Comparison of ENCODE assay signal across 8 mouse cellular contexts in genomic region chr16:30513050-30514024, GRCm38 (mm10). TPM values are rescaled to one million over a fixed set of nuclear protein-coding genes. Genes with fewer than 3 reads are reported as not detected.
DNase-seq lines count a peak whose midpoint lies in the region; ATAC-seq and TF ChIP-seq lines count a peak whose summit lies in the region.

No protein-coding gene starts in this region.

- TF ChIP-seq POLR2A in myocyte (IDR thresholded peaks at IDR 0.05; ENCODE audit: insufficient read length, low read depth): peak; percentile 9

- no peak for DNase-seq in hindbrain, embryonic 14.5 days (ENCODE audit: low spot score)
- DNase-seq in 3134 (ENCODE audit: extremely low read depth, insufficient read length, low spot score) (peak; percentile 99), adipocyte (ENCODE audit: low spot score) (peak; percentile 77)
- peak; percentile 71 to 80 for DNase-seq in heart, postnatal 10 days
- no peak for DNase-seq in right cerebral cortex, adult 2 months (ENCODE audit: low spot score in 2 of 2)

- WGBS in hindbrain, embryonic 12.5 days: 75% methylated on average over 20 of the region's 20 CpGs
- WGBS in hindbrain, embryonic 14.5 days: 64% methylated on average over 20 of the region's 20 CpGs

- peaks cover 3% of the 10 kb centered on the region for H3K79me2 ChIP-seq in myocyte (ENCODE audit: control insufficient read depth, insufficient read depth)

- H3K4me3 ChIP-seq in hindbrain, embryonic 12.5 days: no peak overlapping the region
- H3K4me3 ChIP-seq in hindbrain, embryonic 14.5 days (replicated peaks; ENCODE audit: low read length): no peak overlapping the region
- no peak overlapping the region for H3K4me3 ChIP-seq in myocyte

- H3K36me3 ChIP-seq in hindbrain, embryonic 12.5 days: peaks cover 25% of the 10 kb centered on the region
- peaks cover 46% of the 10 kb centered on the region for H3K36me3 ChIP-seq in hindbrain, embryonic 14.5 days (replicated peaks; ENCODE audit: control insufficient read depth, insufficient read depth)
- H3K36me3 ChIP-seq in myocyte (ENCODE audit: control insufficient read depth, insufficient read depth): no peaks in the 10 kb centered on the region

- H3K4me2 ChIP-seq in hindbrain, embryonic 12.5 days (replicated peaks): no peak overlapping the region
- H3K4me2 ChIP-seq in hindbrain, embryonic 14.5 days (replicated peaks): no peak overlapping the region
- H3K4me2 ChIP-seq in myocyte (ENCODE audit: low read depth): peak overlapping the region; percentile 88

- H3K9me3 ChIP-seq in hindbrain, embryonic 12.5 days (replicated peaks): no peaks in the 10 kb centered on the region
- 0 out of 2 replicates have a peak, but pooled peaks cover 5% of the 10 kb centered on the region for H3K9me3 ChIP-seq in hindbrain, embryonic 14.5 days (ENCODE audit: control insufficient read depth, low read length)

- peak overlapping the region; percentile 18; the same call in 1 of the 2 replicates for H3K27ac ChIP-seq in hindbrain, embryonic 12.5 days
- H3K27ac ChIP-seq in hindbrain, embryonic 14.5 days: no peak overlapping the region

- H3K27me3 ChIP-seq in hindbrain, embryonic 12.5 days: no peaks in the 10 kb centered on the region
- no peaks in the 10 kb centered on the region for H3K27me3 ChIP-seq in hindbrain, embryonic 14.5 days (ENCODE audit: control insufficient read depth, insufficient read depth, low read length)
- no peaks in the 10 kb centered on the region for H3K27me3 ChIP-seq in myocyte (ENCODE audit: control insufficient read depth, insufficient read depth, insufficient read length)

- no peak overlapping the region; the same call in 1 of the 2 replicates for H3K9ac ChIP-seq in hindbrain, embryonic 12.5 days
- no peak overlapping the region for H3K9ac ChIP-seq in hindbrain, embryonic 14.5 days

- no peak; the same call in 1 of the 2 replicates for ATAC-seq in hindbrain, embryonic 12.5 days (ENCODE audit: low FRiP score)
- no peak for ATAC-seq in hindbrain, embryonic 14.5 days (ENCODE audit: low FRiP score)
- no peak for ATAC-seq in activated CD4-positive, CD25-positive, alpha-beta regulatory T cell, adult 4 months

- intact Hi-C loops in heart, postnatal 10 days (cut with DNase I): no loop called here

- no peak overlapping the region for H3ac ChIP-seq in myocyte (ENCODE audit: control insufficient read depth, insufficient read length)

- H3K4me1 ChIP-seq in hindbrain, embryonic 12.5 days: peaks cover 26% of the 10 kb centered on the region
- H3K4me1 ChIP-seq in hindbrain, embryonic 14.5 days (replicated peaks; ENCODE audit: control insufficient read depth, insufficient read depth, low read length): peaks cover 24% of the 10 kb centered on the region

TF ChIP-seq in myocyte, 11 proteins besides CTCF, POLR2A, EP300 and RAD21:
- no peak for TF ChIP-seq SRF (IDR thresholded peaks at IDR 0.05; ENCODE audit: control insufficient read depth, insufficient read length, low read depth)
- no peak for TF ChIP-seq REST (IDR thresholded peaks at IDR 0.05; ENCODE audit: insufficient read depth, insufficient read length)
- TF ChIP-seq POLR2AphosphoS2 (IDR thresholded peaks at IDR 0.05; ENCODE audit: insufficient read length, low read depth): no peak
- no peak for TF ChIP-seq MAX (IDR thresholded peaks at IDR 0.05; ENCODE audit: low read depth)
- TF ChIP-seq TCF3 (IDR thresholded peaks at IDR 0.05; ENCODE audit: insufficient read length, low read depth): peak; percentile 92
- TF ChIP-seq TCF12 (IDR thresholded peaks at IDR 0.05; ENCODE audit: insufficient read depth, poor library complexity, severe bottlenecking): peak; percentile 89
- peak; percentile 76 to 99 (median 97) for TF ChIP-seq MYOG (IDR thresholded peaks at IDR 0.05; ENCODE audit: control insufficient read depth in 1 of 3, insufficient read depth in 1 of 3, insufficient read length in 2 of 3, low read depth in 2 of 3)
- no peak for TF ChIP-seq E2F4 (IDR thresholded peaks at IDR 0.05; ENCODE audit: insufficient read depth)
- TF ChIP-seq USF1 (IDR thresholded peaks at IDR 0.05; ENCODE audit: low read depth): peak; percentile 1
- 0 out of 2 replicates have a peak, but pooled peaks have one; percentile 13 for TF ChIP-seq CEBPB (IDR thresholded peaks at IDR 0.05; ENCODE audit: insufficient read depth, poor library complexity, severe bottlenecking)
- peak; percentile 30 to 98 (median 96) for TF ChIP-seq MYOD1 (IDR thresholded peaks at IDR 0.05; ENCODE audit: control insufficient read depth in 1 of 3, insufficient read length in 2 of 3, low read depth in 2 of 3)
TF ChIP-seq in myocyte: peak in this region for 6.

RNA-seq across cellular contexts. Expression of gene Tmem44, which starts 37.3 kb away (rescaled TPM):
- 58.7 and 60.2 TPM in 2 replicates for polyA plus RNA-seq in hindbrain, embryonic 12.5 days (2016; fragmentation: Nextera tagmentation; extraction: Ambion mirVana)
- polyA plus RNA-seq in hindbrain, embryonic 14.5 days (2014; fragmentation: Nextera tagmentation; extraction: Ambion mirVana): 63.9 and 76.4 TPM in 2 replicates
- 10 to 100 TPM; 15.6 to 18.5 TPM for total RNA-seq in heart, postnatal 10 days (2021)
- polyA plus RNA-seq in myocyte (2012; fragmentation: generic; extraction: Trizol): 1.1 TPM
- polyA plus RNA-seq in activated CD4-positive, CD25-positive, alpha-beta regulatory T cell, adult 4 months (2017; shearing (Covaris generic)): under 1 TPM in 1 of 2 experiments, not detected in 1; 0.85 TPM

Comparison
In these comparisons a context has a peak if more than half of its experiments do, and no peak if none do; other contexts are left out.
1. DNase-seq: peak in 3134 (single experiment), adipocyte (single experiment) and heart, postnatal 10 days (2 of 2); none in hindbrain, embryonic 14.5 days (single experiment) and right cerebral cortex, adult 2 months (0 of 2).
2. RNA of gene Tmem44, which starts 37.3 kb away (polyA plus RNA-seq): 63.9 to 76.4 TPM in hindbrain, embryonic 14.5 days and 58.7 to 60.2 TPM in hindbrain, embryonic 12.5 days; 1.1 TPM in myocyte (single experiment) and 0.85 TPM in activated CD4-positive, CD25-positive, alpha-beta regulatory T cell, adult 4 months; every median in the first group is over 10 times any median in the second.